Mouse (Mus musculus) spleen, embryonic (tissue): ENCODE measurements at regions not wholly inside any gene's neighbourhood (a gene's known extent, or its start where the extent isn't known, plus 50 kb on each side); places are given as distances from the start of the nearest gene placed in this dataset.

Experiments used
- CTCF ChIA-PET: fragments of 350-600 bp; sonication (Branson Sonifier 250); formaldehyde crosslinking; loops from one replicate; lab custom pipeline; 2022; lab: Charles Lee

- CTCF ChIA-PET = no interaction called here
These were observed 134.6 kb downstream of the Gm11011 start for GRCm38 (mm10) chr2:169452956-169453355.

GRCm38 (mm10) chr2:169450801-169451200 lies 136.7 kb downstream of the Gm11011 start:
- CTCF ChIA-PET = no interaction called here

- CTCF ChIA-PET = no interaction called here
These were observed 139.9 kb downstream of the Gm11011 start for GRCm38 (mm10) chr2:169447495-169448280.

- CTCF ChIA-PET = no interaction called here
These were observed 141.7 kb downstream of the Gm11011 start for GRCm38 (mm10) chr2:169445877-169446276.

GRCm38 (mm10) chr2:169445371-169445770 lies 142.2 kb downstream of the Gm11011 start:
- CTCF ChIA-PET = no interaction called here

- CTCF ChIA-PET = no interaction called here
These were observed 144.3 kb downstream of the Gm11011 start for GRCm38 (mm10) chr2:169443271-169443670.

- CTCF ChIA-PET = no interaction called here
These were observed 156.0 kb downstream of the Gm11011 start for GRCm38 (mm10) chr2:169431516-169431915.

- CTCF ChIA-PET = no interaction called here
These were observed 158.1 kb downstream of the Gm11011 start for GRCm38 (mm10) chr2:169429411-169429810.

- CTCF ChIA-PET = no interaction called here
These were observed 163.2 kb downstream of the Gm11011 start for GRCm38 (mm10) chr2:169424166-169424920.

- CTCF ChIA-PET = no interaction called here
These were observed 175.2 kb downstream of the Gm11011 start for GRCm38 (mm10) chr2:169412361-169412760.

- CTCF ChIA-PET = no interaction called here
These were observed 177.5 kb downstream of the Gm11011 start for GRCm38 (mm10) chr2:169410080-169410479.

GRCm38 (mm10) chr2:169404908-169405690 lies 182.4 kb downstream of the Gm11011 start:
- CTCF ChIA-PET = no interaction called here

GRCm38 (mm10) chr2:169397758-169398157 lies 189.8 kb downstream of the Gm11011 start:
- CTCF ChIA-PET = no interaction called here

GRCm38 (mm10) chr2:169397013-169397412 lies 190.5 kb downstream of the Gm11011 start:
- CTCF ChIA-PET = no interaction called here

GRCm38 (mm10) chr2:169396294-169396693 lies 191.3 kb downstream of the Gm11011 start:
- CTCF ChIA-PET = no interaction called here

- CTCF ChIA-PET = no interaction called here
These were observed 197.9 kb downstream of the Gm11011 start for GRCm38 (mm10) chr2:169389611-169390010.

- CTCF ChIA-PET = no interaction called here
These were observed 199.0 kb downstream of the Gm11011 start for GRCm38 (mm10) chr2:169388569-169388968.

- CTCF ChIA-PET = no interaction called here
These were observed 199.6 kb downstream of the Gm11011 start for GRCm38 (mm10) chr2:169387765-169388518.

GRCm38 (mm10) chr2:169383701-169384100 lies 203.8 kb downstream of the Gm11011 start:
- CTCF ChIA-PET = no interaction called here

GRCm38 (mm10) chr2:169373069-169373468 lies 214.5 kb downstream of the Gm11011 start:
- CTCF ChIA-PET = no interaction called here

- CTCF ChIA-PET = no interaction called here
These were observed 222.5 kb downstream of the Gm11011 start for GRCm38 (mm10) chr2:169365046-169365445.
